Mouse (Mus musculus) CD4-positive, CD25-positive, alpha-beta regulatory T cell (primary cell): Measurements from ENCODE around the gene 8030474K03Rik. TPM values are rescaled to one million over a fixed set of nuclear protein-coding genes. Genes with fewer than 3 reads are reported as not detected.

Experiments
- polyA plus RNA-seq: library from polyadenylated mRNA; unstranded; fragments of 100-300 nt; shearing (Covaris generic); gene quantifications from one replicate; pipeline ENCODE4 v1.2.1, GENCODE M21; 2017

8030474K03Rik gene
- not detected for polyA plus RNA-seq

DNA sequence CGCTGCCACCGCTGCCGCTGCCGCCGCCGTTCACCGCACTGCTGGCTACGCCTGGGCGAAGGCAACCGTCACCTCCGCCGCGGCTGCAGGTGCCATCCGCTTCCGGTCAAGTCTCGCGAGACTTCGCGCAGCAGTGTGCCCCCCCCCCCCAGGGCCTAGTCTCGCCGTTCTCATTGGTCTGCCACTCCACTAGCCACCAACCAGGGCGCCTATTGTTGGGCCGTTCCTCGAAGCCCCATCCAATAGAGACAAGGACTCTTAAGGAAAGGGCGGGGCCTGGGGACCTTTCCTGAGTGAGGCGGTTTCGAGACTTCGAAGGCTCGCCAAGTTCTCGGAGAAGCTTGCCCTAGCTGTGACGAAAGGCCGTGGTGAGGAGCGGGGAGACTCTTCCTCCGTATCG is at the start of gene 8030474K03Rik, which contains the start of gene Gm4779:
Gene 8030474K03Rik (plus strand): TSS at position 315 of the 400 bp plus-strand sequence.
Gene Gm4779 (minus strand): TSS at position 82 of the 400 bp plus-strand sequence.

Other genes with a start within 250 kb of the 8030474K03Rik start
- gene Ogt, start 154.6 kb upstream of the 8030474K03Rik start, polyA plus RNA-seq, result 261 TPM
- gene Cxcr3, start 60.4 kb upstream of the 8030474K03Rik start, polyA plus RNA-seq, result 96.4 TPM
- gene Gm4779, start 233 bp upstream of the 8030474K03Rik start, polyA plus RNA-seq, result not detected
- gene Nhsl2, start 54.7 kb downstream of the 8030474K03Rik start, polyA plus RNA-seq, result 0.92 TPM